Mouse (Mus musculus) spleen, embryonic (tissue): ENCODE results near the gene Gsta4.
"Not testable (repeated sequence)": the region's sequence is repeated elsewhere in the genome, so short reads cannot be mapped to it uniquely, and the experiment has no call there.

ENCODE experiments used
- CTCF ChIA-PET: fragments of 350-600 bp; sonication (Branson Sonifier 250); formaldehyde crosslinking; loops from one replicate; lab custom pipeline; 2022; lab: Charles Lee

Gsta4 gene

GRCm38 (mm10) chr9:78182474-78182873, at the start of gene Gsta4:
Gene Gsta4 (plus strand): TSS chr9:78182774.
- CTCF ChIA-PET: not testable (repeated sequence)

GRCm38 (mm10) chr9:78135658-78136057, 46.9 kb upstream of the Gsta4 start:
- CTCF ChIA-PET: no interaction called here

GRCm38 (mm10) chr9:78138044-78138676, 44.4 kb upstream of the Gsta4 start:
- CTCF ChIA-PET: interaction anchor here (0.6 kb wide), 1 partner anchor 221 kb away, joined by 4 read pairs; no protein-coding TSS in a partner anchor

- CTCF ChIA-PET: no interaction called here
Measured at GRCm38 (mm10) chr9:78139463-78139862, 43.1 kb upstream of the Gsta4 start.

GRCm38 (mm10) chr9:78146099-78146498, 36.5 kb upstream of the Gsta4 start:
- CTCF ChIA-PET: interaction anchor here (0.6 kb wide), 1 partner anchor 29 kb away, joined by 3 read pairs; no protein-coding TSS in a partner anchor

GRCm38 (mm10) chr9:78146627-78147026, 35.9 kb upstream of the Gsta4 start:
- CTCF ChIA-PET: no interaction called here

- CTCF ChIA-PET: no interaction called here
Measured at GRCm38 (mm10) chr9:78148149-78148548, 34.4 kb upstream of the Gsta4 start.

- CTCF ChIA-PET: not testable (repeated sequence)
Measured at GRCm38 (mm10) chr9:78149770-78150169, 32.8 kb upstream of the Gsta4 start.

- CTCF ChIA-PET: no interaction called here
Measured at GRCm38 (mm10) chr9:78154211-78154977, 28.2 kb upstream of the Gsta4 start.

GRCm38 (mm10) chr9:78157221-78157620, 25.4 kb upstream of the Gsta4 start:
- CTCF ChIA-PET: no interaction called here

GRCm38 (mm10) chr9:78163291-78163690, 19.3 kb upstream of the Gsta4 start:
- CTCF ChIA-PET: no interaction called here

- CTCF ChIA-PET: no interaction called here
Measured at GRCm38 (mm10) chr9:78164741-78165140, 17.8 kb upstream of the Gsta4 start.

- CTCF ChIA-PET: no interaction called here
Measured at GRCm38 (mm10) chr9:78165454-78165853, 17.1 kb upstream of the Gsta4 start.

- CTCF ChIA-PET: no interaction called here
Measured at GRCm38 (mm10) chr9:78166694-78167452, 15.7 kb upstream of the Gsta4 start.

- CTCF ChIA-PET: no interaction called here
Measured at GRCm38 (mm10) chr9:78167453-78167969, 15.1 kb upstream of the Gsta4 start.

GRCm38 (mm10) chr9:78168864-78169263, 13.7 kb upstream of the Gsta4 start:
- CTCF ChIA-PET: interaction anchor here (0.6 kb wide), 1 partner anchor 592 kb away, joined by 7 read pairs; no protein-coding TSS in a partner anchor

GRCm38 (mm10) chr9:78174016-78174415, 8.6 kb upstream of the Gsta4 start:
- CTCF ChIA-PET: no interaction called here

- CTCF ChIA-PET: interaction anchor here (1.5 kb wide), 1 partner anchor 61 kb away, joined by 4 read pairs; no protein-coding TSS in a partner anchor
Measured at GRCm38 (mm10) chr9:78174925-78175276, 7.7 kb upstream of the Gsta4 start.

GRCm38 (mm10) chr9:78175277-78176200, 7.0 kb upstream of the Gsta4 start:
- CTCF ChIA-PET: interaction anchor here (1.5 kb wide), 1 partner anchor 61 kb away, joined by 4 read pairs; no protein-coding TSS in a partner anchor

GRCm38 (mm10) chr9:78176201-78176727, 6.3 kb upstream of the Gsta4 start:
- CTCF ChIA-PET: interaction anchor here (1.5 kb wide), 1 partner anchor 62 kb away, joined by 4 read pairs; no protein-coding TSS in a partner anchor
